Mouse (Mus musculus): ENCODE results near the gene Lcn3. TPM values are rescaled to one million over a fixed set of nuclear protein-coding genes. Genes with fewer than 3 reads are reported as not detected.
"Not testable (repeated sequence)": the region's sequence is repeated elsewhere in the genome, so short reads cannot be mapped to it uniquely, and the experiment has no call there.

The Lcn3 gene
- not detected for total RNA-seq (2021)
- long read RNA-seq, experiment 1 = 0 reads
- long read RNA-seq, experiment 2 = 0 reads

DNA sequence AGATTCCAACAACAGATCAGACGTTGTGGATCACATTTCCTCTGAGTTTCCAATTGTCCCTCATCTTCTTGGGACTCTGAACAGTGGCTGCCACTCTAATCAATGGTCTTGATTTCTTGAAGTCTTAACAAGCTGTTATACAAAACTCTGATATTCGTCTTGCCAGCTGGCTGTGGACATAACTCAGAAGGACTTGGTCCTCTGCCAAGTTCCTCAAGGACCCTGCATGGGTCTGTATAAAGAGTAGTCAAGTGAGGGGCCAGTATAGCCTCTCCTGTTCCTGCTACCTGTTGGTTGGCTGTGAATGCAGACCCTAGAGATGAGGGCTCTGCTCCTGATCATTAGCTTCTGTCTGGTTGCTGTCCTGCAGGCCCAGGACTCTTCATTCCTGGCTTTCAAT lies at the start of gene Lcn3:
Gene Lcn3 (plus strand): TSS at position 301 of the 400 bp plus-strand sequence.
- H3K4me3 ChIP-seq = no peak within 1 kb of the TSS
- intact Hi-C loops (cut with DNase I) = no loop called here
- no peak within 1 kb of the TSS for H3K27ac ChIP-seq
- no peak for DNase-seq
- no peak for TF ChIP-seq CTCF (IDR thresholded peaks at IDR 0.05)

DNA sequence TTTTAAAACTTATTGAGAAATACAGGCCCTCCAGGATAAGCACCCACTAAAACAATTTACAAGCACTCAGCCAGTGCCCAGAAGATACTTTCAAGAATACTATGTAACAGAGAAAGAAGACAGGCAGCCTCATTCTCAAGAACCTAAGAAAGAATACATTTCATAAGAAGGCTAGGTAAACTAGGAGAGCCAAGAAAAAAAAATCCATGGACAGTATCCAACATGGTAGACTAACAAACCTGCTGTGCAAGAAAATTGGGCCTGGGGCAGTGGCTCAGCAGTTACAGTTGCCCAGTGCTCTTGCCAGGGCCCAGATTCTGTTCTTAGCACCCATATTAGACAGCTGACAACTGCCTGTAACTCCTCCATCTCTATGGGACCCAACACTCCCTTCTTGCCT lies 48.1 kb upstream of the Lcn3 start:
- intact Hi-C loops (cut with DNase I) = no loop called here
- DNase-seq = no peak
- H3K27ac ChIP-seq = no peak overlapping the region
- TF ChIP-seq CTCF (IDR thresholded peaks at IDR 0.05) = no peak
- H3K4me3 ChIP-seq = no peak overlapping the region

DNA sequence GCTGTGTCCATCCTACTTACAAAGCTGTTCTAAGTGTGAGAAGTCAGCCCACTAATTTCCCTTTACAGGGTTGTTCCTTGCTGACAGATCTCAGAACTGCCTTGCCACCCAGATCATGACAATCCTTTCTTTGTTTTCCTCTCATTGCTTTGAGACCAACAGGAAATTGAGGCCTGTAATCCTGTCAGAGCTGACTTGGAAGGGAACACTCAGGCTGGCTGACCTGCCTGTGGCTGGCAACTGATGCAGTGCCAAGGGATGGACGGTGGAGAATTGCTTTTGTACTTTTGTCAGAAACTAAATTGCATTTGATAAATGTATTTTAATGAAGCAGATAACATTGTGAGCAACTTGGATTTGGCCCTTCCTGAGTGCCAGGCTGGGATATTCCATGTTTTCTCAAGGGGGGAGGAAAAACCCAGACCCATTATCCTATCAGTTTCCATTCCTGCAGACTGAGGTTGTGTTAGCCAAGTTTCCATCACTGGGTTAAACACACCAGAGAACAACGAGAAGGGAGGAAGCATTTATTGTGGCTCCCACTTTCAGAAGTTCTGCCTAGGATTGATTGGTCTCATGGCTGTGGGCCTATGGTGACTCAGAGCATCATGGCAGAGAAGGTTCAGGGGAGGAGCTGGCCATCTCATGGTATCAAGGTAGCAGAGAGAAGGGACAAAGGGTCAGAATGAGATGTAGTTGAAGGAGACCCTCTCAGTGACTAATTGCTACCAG lies 32.0 kb upstream of the Lcn3 start:
- intact Hi-C loops (cut with DNase I) = no loop called here
- TF ChIP-seq CTCF (IDR thresholded peaks at IDR 0.05) = no peak
- H3K27ac ChIP-seq = no peak overlapping the region
- no peak overlapping the region for H3K4me3 ChIP-seq
- DNase-seq = no peak

GRCm38 (mm10) chr2:25736709-25737108 lies 28.7 kb upstream of the Lcn3 start, which contains the start of gene Obp2b:
Gene Obp2b, plus strand, starts transcription at chr2:25737009.
- DNase-seq; H3K4me3 ChIP-seq; H3K27ac ChIP-seq; intact Hi-C loops (cut with DNase I): not testable (repeated sequence)

DNA sequence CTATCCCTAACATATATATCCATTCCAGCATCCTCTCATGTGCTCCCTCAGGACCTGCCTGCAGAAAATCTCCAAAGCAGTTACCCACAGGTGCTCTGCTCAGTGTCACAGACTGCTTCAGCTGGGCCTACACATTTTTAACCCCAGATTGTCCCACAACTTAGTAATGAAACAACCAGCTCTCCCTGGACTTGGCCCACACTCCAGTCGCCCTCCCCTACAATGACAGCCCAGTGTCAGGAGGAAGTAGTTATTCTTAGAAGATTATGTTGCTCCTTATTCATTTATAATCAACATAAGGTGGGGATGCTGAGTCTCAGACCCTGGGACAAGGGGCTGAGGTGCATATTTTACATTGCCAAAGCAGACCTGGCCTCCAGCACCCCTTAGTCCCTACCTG lies 23.7 kb upstream of the Lcn3 start:
- DNase-seq = no peak
- no peak overlapping the region for H3K27ac ChIP-seq
- no peak overlapping the region for H3K4me3 ChIP-seq
- intact Hi-C loops (cut with DNase I) = no loop called here
- no peak for TF ChIP-seq CTCF (IDR thresholded peaks at IDR 0.05)

DNA sequence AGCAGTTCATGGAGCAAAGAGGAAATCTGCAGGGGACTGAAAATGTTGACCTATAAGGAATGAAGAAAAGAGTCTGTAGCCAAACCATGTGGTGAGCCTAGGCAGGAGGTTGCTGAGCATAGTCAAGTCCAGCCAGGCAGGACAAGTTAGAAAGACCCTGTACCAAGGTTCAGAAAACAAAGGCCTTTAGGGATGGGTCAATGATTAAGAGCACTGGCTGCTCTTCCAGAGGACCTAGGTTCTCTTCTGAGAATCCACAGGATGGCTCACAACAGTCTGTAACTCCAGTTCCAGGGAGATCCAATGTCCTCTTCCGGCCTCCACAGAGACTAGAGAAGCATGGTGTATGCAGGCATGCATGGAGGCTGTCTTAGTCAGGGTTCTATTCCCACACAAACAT lies 11.2 kb upstream of the Lcn3 start:
- DNase-seq = no peak
- H3K27ac ChIP-seq = no peak overlapping the region
- no peak for TF ChIP-seq CTCF (IDR thresholded peaks at IDR 0.05)
- intact Hi-C loops (cut with DNase I) = no loop called here
- no peak overlapping the region for H3K4me3 ChIP-seq

DNA sequence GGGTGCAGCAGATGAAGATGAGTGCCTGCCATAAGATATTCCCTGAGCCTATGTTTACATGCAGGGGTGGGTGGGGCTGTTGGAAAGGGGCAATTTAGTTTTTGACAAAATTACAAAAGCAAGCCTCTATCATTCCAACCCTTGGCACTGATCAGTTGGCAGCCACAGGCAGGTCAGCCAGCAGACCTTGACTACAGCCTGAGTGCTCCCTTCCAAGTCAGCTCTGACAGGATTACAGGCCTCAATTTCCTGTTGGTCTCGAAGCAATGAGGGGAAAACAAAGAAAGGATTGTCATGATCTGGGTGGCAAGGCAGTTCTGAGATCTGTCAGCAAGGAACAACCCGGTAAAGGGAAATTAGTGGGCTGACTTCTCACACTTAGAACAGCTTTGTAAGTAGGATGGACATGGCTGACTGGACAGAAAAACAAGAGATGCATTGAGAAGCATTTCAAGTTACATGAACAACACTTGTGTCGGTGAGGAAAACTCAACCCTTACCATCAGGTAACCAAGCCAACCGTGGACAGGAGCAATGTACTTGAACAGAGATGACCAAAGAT lies 7.2 kb upstream of the Lcn3 start:
- no peak overlapping the region for H3K27ac ChIP-seq
- intact Hi-C loops (cut with DNase I) = no loop called here
- no peak overlapping the region for H3K4me3 ChIP-seq
- TF ChIP-seq CTCF (IDR thresholded peaks at IDR 0.05) = no peak
- DNase-seq = no peak

GRCm38 (mm10) chr2:25767764-25768163 lies 2.4 kb downstream of the Lcn3 start:
- intact Hi-C loops (cut with DNase I) = no loop called here
- no peak for DNase-seq
- Histone ChIP-seq H3K27ac (no peak overlapping the region), H3K4me3 (no peak overlapping the region)
- no peak for TF ChIP-seq CTCF (IDR thresholded peaks at IDR 0.05)

GRCm38 (mm10) chr2:25773507-25773906 lies 8.1 kb downstream of the Lcn3 start:
- no peak for DNase-seq
- TF ChIP-seq CTCF (IDR thresholded peaks at IDR 0.05) = no peak
- intact Hi-C loops (cut with DNase I) = no loop called here
- no peak overlapping the region for H3K27ac ChIP-seq
- no peak overlapping the region for H3K4me3 ChIP-seq

GRCm38 (mm10) chr2:25774640-25775039 lies 9.3 kb downstream of the Lcn3 start:
- intact Hi-C loops (cut with DNase I) = no loop called here
- TF ChIP-seq CTCF (IDR thresholded peaks at IDR 0.05) = no peak
- no peak overlapping the region for H3K27ac ChIP-seq
- DNase-seq = no peak
- H3K4me3 ChIP-seq = no peak overlapping the region

DNA sequence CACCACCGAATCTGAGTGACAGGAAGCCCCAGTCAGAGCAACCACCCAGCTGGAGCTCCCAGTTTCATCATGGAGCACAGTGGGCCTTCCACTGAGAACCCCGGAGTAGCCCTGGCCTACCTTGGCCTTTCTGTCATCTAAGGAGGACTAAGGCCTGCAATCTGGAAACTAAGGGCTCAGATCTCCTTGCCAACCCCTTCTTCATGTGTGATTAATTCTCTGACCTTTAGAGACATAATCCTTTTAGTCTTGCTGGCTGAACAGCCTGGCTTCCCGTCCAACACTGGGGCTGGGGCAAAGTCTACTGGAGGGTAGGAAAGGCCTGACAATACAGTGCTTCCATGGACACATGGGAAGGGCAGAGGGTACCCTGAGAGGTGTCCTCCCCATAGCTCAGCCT lies 10.6 kb downstream of the Lcn3 start:
- TF ChIP-seq CTCF (IDR thresholded peaks at IDR 0.05) = no peak
- no peak overlapping the region for H3K4me3 ChIP-seq
- DNase-seq = no peak
- no peak overlapping the region for H3K27ac ChIP-seq
- intact Hi-C loops (cut with DNase I) = no loop called here

- no peak for TF ChIP-seq CTCF (IDR thresholded peaks at IDR 0.05)
- Histone ChIP-seq H3K4me3 (no peak within 1 kb of the TSS), H3K27ac (no peak within 1 kb of the TSS)
- DNase-seq = no peak
- intact Hi-C loops (cut with DNase I) = no loop called here
These were observed 11.3 kb downstream of the Lcn3 start, which contains the start of gene Lcn11 for GRCm38 (mm10) chr2:25776717-25777116. Gene Lcn11, plus strand, starts transcription at chr2:25777017.

- DNase-seq = no peak
- Histone ChIP-seq H3K4me3 (no peak overlapping the region), H3K27ac (no peak overlapping the region)
- TF ChIP-seq CTCF (IDR thresholded peaks at IDR 0.05) = no peak
- intact Hi-C loops (cut with DNase I) = no loop called here
These were observed 13.7 kb downstream of the Lcn3 start for GRCm38 (mm10) chr2:25779076-25779475.

DNA sequence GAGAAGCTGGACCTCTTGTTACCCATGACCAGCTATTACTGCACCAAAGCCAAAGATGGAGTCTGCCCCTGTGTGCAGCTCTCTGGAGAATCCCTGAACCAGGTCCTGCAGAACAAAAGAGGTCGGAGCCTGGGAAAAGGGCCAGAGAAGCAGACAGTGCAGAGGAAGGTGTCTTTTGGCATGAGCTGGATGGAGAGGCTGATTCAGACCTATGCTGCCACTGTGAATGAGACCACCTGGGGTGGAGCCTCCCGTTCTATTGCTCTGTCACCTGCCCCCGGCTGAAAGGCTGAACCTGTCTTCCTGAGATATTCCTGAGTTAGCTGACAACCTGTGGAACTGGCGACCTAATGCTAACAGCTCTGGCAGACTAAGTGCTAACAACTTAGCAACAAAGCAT lies 15.6 kb downstream of the Lcn3 start:
- H3K27ac ChIP-seq = no peak overlapping the region
- DNase-seq = no peak
- TF ChIP-seq CTCF (IDR thresholded peaks at IDR 0.05) = no peak
- intact Hi-C loops (cut with DNase I) = no loop called here
- no peak overlapping the region for H3K4me3 ChIP-seq

All from gastrocnemius, adult 2 months (tissue).